Mouse (Mus musculus): Measurements from ENCODE around the gene Osbpl8. TPM values are rescaled to one million over a fixed set of nuclear protein-coding genes. Genes with fewer than 3 reads are reported as not detected.

Osbpl8 gene
- polyA plus RNA-seq, 1 experiment from 2014 or later, result 20.1 TPM

GRCm38 (mm10) chr10:111171246-111171934, 6.8 kb downstream of the Osbpl8 start:
- no peak overlapping the region for H3K27ac ChIP-seq (replicated peaks)
- WGBS, result 92% methylated on average over 15 of the region's 15 CpGs
- no peak overlapping the region for H3K9ac ChIP-seq
- H3K27me3 ChIP-seq, result no peaks in the 10 kb centered on the region
- H3K4me1 ChIP-seq (replicated peaks), result peaks cover 18% of the 10 kb centered on the region
- no peak overlapping the region for H3K4me3 ChIP-seq
- H3K9me3 ChIP-seq, result no peaks in the 10 kb centered on the region
- ATAC-seq (ENCODE audit: low read depth), result no peak
- no peaks in the 10 kb centered on the region for H3K36me3 ChIP-seq
- no peak overlapping the region for H3K4me2 ChIP-seq

- 57% methylated on average over 7 of the region's 7 CpGs for WGBS
- Histone ChIP-seq H3K9ac (no peak overlapping the region), H3K4me3 (no peak overlapping the region), H3K4me1 (replicated peaks) (peaks cover 14% of the 10 kb centered on the region), H3K9me3 (no peaks in the 10 kb centered on the region), H3K4me2 (no peak overlapping the region), H3K27me3 (no peaks in the 10 kb centered on the region), H3K27ac (replicated peaks) (no peak overlapping the region), H3K36me3 (no peaks in the 10 kb centered on the region)
- ATAC-seq (ENCODE audit: low read depth), result no peak
These were observed 9.2 kb downstream of the Osbpl8 start for GRCm38 (mm10) chr10:111173589-111174247.

GRCm38 (mm10) chr10:111177336-111177735, 12.8 kb downstream of the Osbpl8 start:
- Histone ChIP-seq H3K36me3 (no peaks in the 10 kb centered on the region), H3K9ac (no peak overlapping the region), H3K27me3 (no peaks in the 10 kb centered on the region), H3K4me2 (no peak overlapping the region), H3K27ac (replicated peaks) (no peak overlapping the region), H3K9me3 (no peaks in the 10 kb centered on the region), H3K4me1 (replicated peaks) (peaks cover 14% of the 10 kb centered on the region), H3K4me3 (no peak overlapping the region)
- 82% methylated on average over 8 of the region's 8 CpGs for WGBS
- ATAC-seq (ENCODE audit: low read depth), result no peak

GRCm38 (mm10) chr10:111178024-111178423, 13.5 kb downstream of the Osbpl8 start:
- Histone ChIP-seq H3K4me2 (no peak overlapping the region), H3K27me3 (no peaks in the 10 kb centered on the region), H3K36me3 (no peaks in the 10 kb centered on the region), H3K4me1 (replicated peaks) (peaks cover 14% of the 10 kb centered on the region), H3K9me3 (no peaks in the 10 kb centered on the region), H3K4me3 (no peak overlapping the region), H3K9ac (no peak overlapping the region), H3K27ac (replicated peaks) (no peak overlapping the region)
- WGBS, result 96% methylated on average over 7 of the region's 7 CpGs
- no peak for ATAC-seq (ENCODE audit: low read depth)

- Histone ChIP-seq H3K27ac (replicated peaks) (no peak overlapping the region), H3K36me3 (no peaks in the 10 kb centered on the region), H3K4me3 (no peak overlapping the region), H3K4me1 (replicated peaks) (peaks cover 14% of the 10 kb centered on the region), H3K4me2 (no peak overlapping the region), H3K9ac (no peak overlapping the region), H3K27me3 (no peaks in the 10 kb centered on the region), H3K9me3 (no peaks in the 10 kb centered on the region)
- 24% methylated on average over 3 of the region's 3 CpGs for WGBS
- peak; percentile 49; the same call in 1 of the 2 replicates for ATAC-seq (ENCODE audit: low read depth)
These were observed 16.1 kb downstream of the Osbpl8 start for GRCm38 (mm10) chr10:111180633-111181032.

GRCm38 (mm10) chr10:111183634-111184270, 19.2 kb downstream of the Osbpl8 start:
- Histone ChIP-seq H3K27ac (replicated peaks) (no peak overlapping the region; the same call in 1 of the 2 replicates), H3K4me2 (no peak overlapping the region), H3K9me3 (no peaks in the 10 kb centered on the region), H3K36me3 (no peaks in the 10 kb centered on the region), H3K4me1 (replicated peaks) (peaks cover 14% of the 10 kb centered on the region), H3K9ac (no peak overlapping the region), H3K27me3 (no peaks in the 10 kb centered on the region), H3K4me3 (no peak overlapping the region)
- WGBS, result 87% methylated on average over 7 of the region's 7 CpGs
- no peak for ATAC-seq (ENCODE audit: low read depth)

GRCm38 (mm10) chr10:111185574-111186269, 21.2 kb downstream of the Osbpl8 start:
- H3K9ac ChIP-seq, result no peak overlapping the region
- no peaks in the 10 kb centered on the region for H3K36me3 ChIP-seq
- no peak overlapping the region for H3K4me3 ChIP-seq
- H3K4me1 ChIP-seq (replicated peaks), result peaks cover 23% of the 10 kb centered on the region
- no peaks in the 10 kb centered on the region for H3K27me3 ChIP-seq
- 80% methylated on average over 1 of the region's 1 CpGs for WGBS
- H3K4me2 ChIP-seq, result no peak overlapping the region
- H3K9me3 ChIP-seq, result no peaks in the 10 kb centered on the region
- H3K27ac ChIP-seq (replicated peaks), result no peak overlapping the region
- ATAC-seq (ENCODE audit: low read depth), result no peak

- ATAC-seq (ENCODE audit: low read depth), result no peak
- WGBS, result 71% methylated on average over 4 of the region's 4 CpGs
- no peaks in the 10 kb centered on the region for H3K9me3 ChIP-seq
- no peak overlapping the region for H3K4me2 ChIP-seq
- H3K4me3 ChIP-seq, result no peak overlapping the region
- no peak overlapping the region for H3K9ac ChIP-seq
- no peaks in the 10 kb centered on the region for H3K27me3 ChIP-seq
- no peaks in the 10 kb centered on the region for H3K36me3 ChIP-seq
- peaks cover 25% of the 10 kb centered on the region for H3K4me1 ChIP-seq (replicated peaks)
- peak overlapping the region; percentile 38; the same call in 1 of the 2 replicates for H3K27ac ChIP-seq (replicated peaks)
These were observed 24.5 kb downstream of the Osbpl8 start for GRCm38 (mm10) chr10:111189022-111189555.

GRCm38 (mm10) chr10:111190110-111190795, 25.7 kb downstream of the Osbpl8 start:
- no peak for ATAC-seq (ENCODE audit: low read depth)
- Histone ChIP-seq H3K9me3 (no peaks in the 10 kb centered on the region), H3K36me3 (no peaks in the 10 kb centered on the region), H3K4me1 (replicated peaks) (peaks cover 28% of the 10 kb centered on the region), H3K4me2 (no peak overlapping the region), H3K27me3 (no peaks in the 10 kb centered on the region), H3K9ac (no peak overlapping the region), H3K27ac (replicated peaks) (no peak overlapping the region; the same call in 1 of the 2 replicates), H3K4me3 (no peak overlapping the region)
- 71% methylated on average over 6 of the region's 6 CpGs for WGBS

- H3K4me1 ChIP-seq (replicated peaks), result peaks cover 28% of the 10 kb centered on the region
- H3K27me3 ChIP-seq, result no peaks in the 10 kb centered on the region
- no peak overlapping the region for H3K9ac ChIP-seq
- ATAC-seq (ENCODE audit: low read depth), result peak; percentile 19; the same call in 1 of the 2 replicates
- no peaks in the 10 kb centered on the region for H3K9me3 ChIP-seq
- H3K27ac ChIP-seq (replicated peaks), result no peak overlapping the region
- H3K36me3 ChIP-seq, result no peaks in the 10 kb centered on the region
- no peak overlapping the region for H3K4me2 ChIP-seq
- WGBS, result 69% methylated on average over 4 of the region's 4 CpGs
- no peak overlapping the region for H3K4me3 ChIP-seq
These were observed 29.0 kb downstream of the Osbpl8 start for GRCm38 (mm10) chr10:111193536-111193935.

- H3K9me3 ChIP-seq, result no peaks in the 10 kb centered on the region
- ATAC-seq (ENCODE audit: low read depth), result no peak
- H3K9ac ChIP-seq, result no peak overlapping the region
- H3K36me3 ChIP-seq, result no peaks in the 10 kb centered on the region
- peaks cover 10% of the 10 kb centered on the region for H3K4me1 ChIP-seq (replicated peaks)
- no peak overlapping the region for H3K4me3 ChIP-seq
- WGBS, result 97% methylated on average over 2 of the region's 2 CpGs
- no peaks in the 10 kb centered on the region for H3K27me3 ChIP-seq
- H3K4me2 ChIP-seq, result no peak overlapping the region
- no peak overlapping the region for H3K27ac ChIP-seq (replicated peaks)
These were observed 31.6 kb downstream of the Osbpl8 start for GRCm38 (mm10) chr10:111196191-111196590.

Data from neural tube, embryonic 13.5 days (tissue).